17 mouse cellular contexts compared by ENCODE assay signal in genomic region chr7:5112701-5113100, GRCm38 (mm10). TPM values are rescaled to one million over a fixed set of nuclear protein-coding genes. Genes with fewer than 3 reads are reported as not detected.
"Had no signal": no experiment of that assay in that cellular context is flagged by ENCODE, and none has a peak within 500 bp of the region (broad histone marks: within the 10 kb centered on the region; RNA-seq: fewer than 3 reads in every experiment).

No protein-coding gene starts in this region.

- H3K9ac ChIP-seq: kidney, embryonic 15.5 days; limb, embryonic 12.5 days; liver, embryonic 15.5 days; midbrain, embryonic 15.5 days; neural tube, embryonic 12.5 days had no signal

- H3K4me1 ChIP-seq: kidney, embryonic 15.5 days; limb, embryonic 12.5 days; liver, embryonic 15.5 days; midbrain, embryonic 15.5 days; neural tube, embryonic 12.5 days had no signal

- H3K36me3 ChIP-seq: kidney, embryonic 15.5 days; limb, embryonic 12.5 days; liver, embryonic 15.5 days; midbrain, embryonic 15.5 days; neural tube, embryonic 12.5 days had no signal

- H3K4me3 ChIP-seq: kidney, embryonic 15.5 days; limb, embryonic 12.5 days; liver, embryonic 15.5 days; megakaryocyte, embryonic 14.5 days; midbrain, embryonic 15.5 days; neural tube, embryonic 12.5 days had no signal

- H3K27ac ChIP-seq: kidney, embryonic 15.5 days; limb, embryonic 12.5 days; liver, embryonic 15.5 days; macrophage; midbrain, embryonic 15.5 days; neural tube, embryonic 12.5 days had no signal

- H3K4me2 ChIP-seq: kidney, embryonic 15.5 days; limb, embryonic 12.5 days; liver, embryonic 11.5 days; liver, embryonic 15.5 days; midbrain, embryonic 11.5 days; midbrain, embryonic 15.5 days; neural tube, embryonic 12.5 days had no signal

- DNase-seq: kidney, adult 2 months; kidney, postnatal 25 days; lung, adult 2 months; right cerebral cortex, postnatal 4 days; spleen, adult 18-20 months; thymus, adult 18-20 months; thymus, postnatal 14 days had no signal

- ATAC-seq: midbrain, embryonic 15.5 days had no signal

- H3K27me3 ChIP-seq: kidney, embryonic 15.5 days; limb, embryonic 12.5 days; liver, embryonic 15.5 days; midbrain, embryonic 15.5 days; neural tube, embryonic 12.5 days had no signal

- H3K9me3 ChIP-seq: kidney, embryonic 15.5 days; liver, embryonic 15.5 days; midbrain, embryonic 15.5 days had no signal

RNA-seq across cellular contexts. Expression of gene Rfpl4, which starts 4.0 kb away (rescaled TPM):
- polyA plus RNA-seq: kidney, adult 2 months; kidney, embryonic 15.5 days; limb, embryonic 12.5 days; liver, embryonic 11.5 days; liver, embryonic 15.5 days; lung, adult 2 months; macrophage; midbrain, embryonic 11.5 days; midbrain, embryonic 15.5 days; stomach, embryonic 14.5 days had no signal

RNA-seq across cellular contexts. Expression of gene Rasl2-9, which starts 13.0 kb away (rescaled TPM):
- polyA plus RNA-seq: kidney, embryonic 15.5 days; stomach, embryonic 14.5 days had no signal

RNA-seq across cellular contexts. Expression of gene Vmn1r55, which starts 36.8 kb away (rescaled TPM):
- polyA plus RNA-seq: kidney, adult 2 months; kidney, embryonic 15.5 days; limb, embryonic 12.5 days; liver, embryonic 11.5 days; liver, embryonic 15.5 days; lung, adult 2 months; macrophage; midbrain, embryonic 11.5 days; stomach, embryonic 14.5 days had no signal
